Comparison of ENCODE assay signal across 18 mouse cellular contexts in the genomic region with DNA sequence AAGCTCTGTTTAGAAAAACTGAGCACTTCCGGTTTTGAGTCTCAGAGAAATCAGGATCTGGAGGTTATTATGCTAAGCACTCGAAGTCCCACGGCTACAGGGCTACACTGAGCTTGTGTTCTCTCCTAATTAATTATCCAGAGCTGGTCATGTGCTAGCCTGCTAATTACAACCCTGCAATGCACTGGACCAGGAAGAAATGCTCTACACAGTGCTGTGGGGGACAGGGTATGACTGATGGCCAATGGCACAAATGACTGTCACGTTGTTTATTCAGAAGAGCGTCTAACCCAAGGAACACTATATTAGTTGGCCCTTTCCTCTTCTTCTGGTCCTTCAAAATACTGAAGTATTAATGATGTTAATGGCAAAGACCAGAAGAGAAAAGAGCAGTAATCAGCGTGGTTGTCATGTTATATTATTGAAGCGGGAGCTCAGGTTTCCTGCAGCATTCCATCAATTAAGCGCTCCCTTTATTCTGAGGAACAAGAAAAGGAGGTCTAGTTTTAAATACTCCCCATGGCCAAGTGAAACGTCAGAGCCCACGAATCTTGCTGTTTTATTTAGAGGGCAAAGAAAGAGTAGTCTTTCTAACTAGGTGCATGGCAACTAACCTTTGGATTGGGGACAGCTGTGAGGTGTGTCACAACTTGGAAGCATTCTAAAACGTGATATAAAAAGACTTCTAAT. TPM values are rescaled to one million over a fixed set of nuclear protein-coding genes. Genes with fewer than 3 reads are reported as not detected.
DNase-seq lines count a peak whose midpoint lies in the region; ATAC-seq and TF ChIP-seq lines count a peak whose summit lies in the region.
"Had no signal": no experiment of that assay in that cellular context is flagged by ENCODE, and none has a peak within 500 bp of the region (broad histone marks: within the 10 kb centered on the region; RNA-seq: fewer than 3 reads in every experiment).

No protein-coding gene starts in this region.

- no peaks in the 10 kb centered on the region for H3K27me3 ChIP-seq in kidney, embryonic 14.5 days (ENCODE audit: control insufficient read depth, insufficient read depth, low read length)
- no peaks in the 10 kb centered on the region for H3K27me3 ChIP-seq in neural tube, embryonic 12.5 days (replicated peaks)
- H3K27me3 ChIP-seq in neural tube, embryonic 15.5 days (replicated peaks): no peaks in the 10 kb centered on the region
- H3K27me3 ChIP-seq in forebrain, embryonic 16.5 days (replicated peaks; ENCODE audit: control insufficient read depth, insufficient read depth, low read length): no peaks in the 10 kb centered on the region
- H3K27me3 ChIP-seq in thymus, adult 2 months (ENCODE audit: control insufficient read depth, insufficient read depth, low read length): no peaks in the 10 kb centered on the region

- no peak for TF ChIP-seq POLR2A in thymus, adult 2 months (IDR thresholded peaks at IDR 0.05; ENCODE audit: control insufficient read depth, extremely low read depth, insufficient read depth, low read length, poor library complexity)

- DNase-seq in kidney, postnatal 4 days: no peak
- DNase-seq in retina, embryonic 14.5 days (ENCODE audit: low spot score): peak; percentile 70
- DNase-seq in thymus, adult 2 months: no peak
- DNase-seq in cerebellum, postnatal 36 days: no peak
- DNase-seq: cerebellum, adult 11-12 months; gastrocnemius, postnatal 14 days; heart, postnatal 4 days; lung, adult 18-20 months; lung, postnatal 4 days; thymus, postnatal 36 days had no signal

- no peaks in the 10 kb centered on the region for H3K4me1 ChIP-seq in kidney, embryonic 14.5 days (ENCODE audit: control insufficient read depth, insufficient read depth, low read length)
- no peaks in the 10 kb centered on the region for H3K4me1 ChIP-seq in neural tube, embryonic 12.5 days
- H3K4me1 ChIP-seq in neural tube, embryonic 15.5 days: no peaks in the 10 kb centered on the region
- H3K4me1 ChIP-seq in forebrain, embryonic 16.5 days (replicated peaks; ENCODE audit: control insufficient read depth, insufficient read depth, low read length): no peaks in the 10 kb centered on the region
- H3K4me1 ChIP-seq in thymus, adult 2 months (replicated peaks; ENCODE audit: control insufficient read depth, insufficient read depth, low read length): no peaks in the 10 kb centered on the region

- 39% methylated on average over 11 of the region's 11 CpGs for WGBS in kidney, embryonic 14.5 days
- 72% methylated on average over 11 of the region's 11 CpGs for WGBS in neural tube, embryonic 12.5 days
- 66% methylated on average over 11 of the region's 11 CpGs for whole genome bisulfite sequencing in neural tube, embryonic 15.5 days
- WGBS in forebrain, embryonic 16.5 days: 31% methylated on average over 11 of the region's 11 CpGs
- WGBS in thymus, adult 2 months: 90% methylated on average over 11 of the region's 11 CpGs

- no peaks in the 10 kb centered on the region for H3K36me3 ChIP-seq in kidney, embryonic 14.5 days (ENCODE audit: control insufficient read depth, insufficient read depth, low read length)
- peaks cover 37% of the 10 kb centered on the region for H3K36me3 ChIP-seq in neural tube, embryonic 12.5 days
- peaks cover 58% of the 10 kb centered on the region for H3K36me3 ChIP-seq in neural tube, embryonic 15.5 days
- peaks cover 21% of the 10 kb centered on the region for H3K36me3 ChIP-seq in forebrain, embryonic 16.5 days (ENCODE audit: control insufficient read depth, insufficient read depth)
- H3K36me3 ChIP-seq in thymus, adult 2 months (ENCODE audit: control insufficient read depth, insufficient read depth, low read length): no peaks in the 10 kb centered on the region

- no peak for TF ChIP-seq CTCF in thymus, adult 2 months (IDR thresholded peaks at IDR 0.05; ENCODE audit: borderline replicate concordance, control insufficient read depth, extremely low read depth, insufficient read depth, low read length, poor library complexity)

- no peak overlapping the region for H3K4me2 ChIP-seq in kidney, embryonic 14.5 days (replicated peaks; ENCODE audit: low read depth, low read length)
- no peak overlapping the region for H3K4me2 ChIP-seq in neural tube, embryonic 12.5 days (replicated peaks)
- no peak overlapping the region for H3K4me2 ChIP-seq in neural tube, embryonic 15.5 days
- H3K4me2 ChIP-seq in forebrain, embryonic 16.5 days (ENCODE audit: low read length): no peak overlapping the region

- ATAC-seq in kidney, embryonic 14.5 days (ENCODE audit: low FRiP score, low TSS enrichment): peak; percentile 78; the same call in 1 of the 2 replicates
- peak; percentile 65; the same call in 1 of the 2 replicates for ATAC-seq in neural tube, embryonic 12.5 days (ENCODE audit: low FRiP score, low read depth)
- no peak for ATAC-seq in neural tube, embryonic 15.5 days (ENCODE audit: low FRiP score)
- ATAC-seq in forebrain, embryonic 16.5 days: peak; percentile 98
- ATAC-seq: activated CD4-positive, CD25-positive, alpha-beta regulatory T cell, adult 4 months had no signal

- H3K9me3 ChIP-seq in kidney, embryonic 14.5 days (ENCODE audit: control insufficient read depth, low read length): no peaks in the 10 kb centered on the region
- H3K9me3 ChIP-seq in neural tube, embryonic 12.5 days: no peaks in the 10 kb centered on the region
- no peaks in the 10 kb centered on the region for H3K9me3 ChIP-seq in neural tube, embryonic 15.5 days (replicated peaks)
- no peaks in the 10 kb centered on the region for H3K9me3 ChIP-seq in forebrain, embryonic 16.5 days (ENCODE audit: control insufficient read depth, low read length)
- H3K9me3 ChIP-seq: heart, embryonic 10.5 days had no signal

- no peak overlapping the region for H3K4me3 ChIP-seq in kidney, embryonic 14.5 days (ENCODE audit: low read length)
- H3K4me3 ChIP-seq in neural tube, embryonic 12.5 days: no peak overlapping the region
- no peak overlapping the region for H3K4me3 ChIP-seq in neural tube, embryonic 15.5 days (replicated peaks)
- H3K4me3 ChIP-seq in forebrain, embryonic 16.5 days (replicated peaks; ENCODE audit: low read length): no peak overlapping the region
- H3K4me3 ChIP-seq in thymus, adult 2 months (ENCODE audit: control insufficient read depth, insufficient read depth, low read length): no peak overlapping the region
- H3K4me3 ChIP-seq: heart, embryonic 10.5 days; myocyte had no signal

- H3K9ac ChIP-seq in kidney, embryonic 14.5 days (ENCODE audit: low read depth, low read length): no peak overlapping the region
- no peak overlapping the region for H3K9ac ChIP-seq in neural tube, embryonic 12.5 days
- no peak overlapping the region for H3K9ac ChIP-seq in neural tube, embryonic 15.5 days (replicated peaks)
- H3K9ac ChIP-seq in forebrain, embryonic 16.5 days (replicated peaks; ENCODE audit: low read depth, low read length): no peak overlapping the region

- no peak overlapping the region for H3K27ac ChIP-seq in kidney, embryonic 14.5 days (ENCODE audit: low read depth, low read length)
- H3K27ac ChIP-seq in neural tube, embryonic 12.5 days: no peak overlapping the region
- no peak overlapping the region for H3K27ac ChIP-seq in neural tube, embryonic 15.5 days (replicated peaks)
- H3K27ac ChIP-seq in forebrain, embryonic 16.5 days (ENCODE audit: low read length): no peak overlapping the region
- no peak overlapping the region for H3K27ac ChIP-seq in thymus, adult 2 months (ENCODE audit: control insufficient read depth, insufficient read depth, low read length)
- H3K27ac ChIP-seq: heart, embryonic 10.5 days; stomach, postnatal 0 days had no signal

RNA-seq across cellular contexts. Expression of gene Fam13c, which starts 18.4 kb away (rescaled TPM):
- 4.1 and 6.0 TPM in 2 replicates for polyA plus RNA-seq in kidney, embryonic 14.5 days (2014; fragmentation: Nextera tagmentation; extraction: Ambion mirVana)
- polyA plus RNA-seq in neural tube, embryonic 12.5 days (2016; fragmentation: Nextera tagmentation; extraction: Ambion mirVana): 17.2 and 18.5 TPM in 2 replicates
- 19.6 and 21.4 TPM in 2 replicates for polyA plus RNA-seq in neural tube, embryonic 15.5 days (2015; fragmentation: Nextera tagmentation; extraction: Ambion mirVana)
- polyA plus RNA-seq in forebrain, embryonic 16.5 days (2015; fragmentation: Nextera tagmentation; extraction: Ambion mirVana): 27.7 and 27.8 TPM in 2 replicates
- polyA plus RNA-seq in thymus, adult 2 months (2012; rRNA removed): 0.42 and 0.69 TPM in 2 replicates
- polyA plus RNA-seq: activated CD4-positive, CD25-positive, alpha-beta regulatory T cell, adult 4 months had no signal
